Mouse (Mus musculus): ENCODE measurements around the gene Ngly1.
"Not testable (repeated sequence)": the region's sequence is repeated elsewhere in the genome, so short reads cannot be mapped to it uniquely, and the experiment has no call there.

Gene Ngly1

GRCm38 (mm10) chr14:16256209-16256608 is 7.1 kb downstream of the Ngly1 start:
- in situ Hi-C loops (cut with MboI), result no loop called here

GRCm38 (mm10) chr14:16260541-16260940 is 11.5 kb downstream of the Ngly1 start:
- in situ Hi-C loops (cut with MboI), result no loop called here

- in situ Hi-C loops (cut with MboI), result no loop called here
These were observed 12.8 kb downstream of the Ngly1 start for GRCm38 (mm10) chr14:16261869-16262268.

- in situ Hi-C loops (cut with MboI), result no loop called here
These were observed 17.9 kb downstream of the Ngly1 start for GRCm38 (mm10) chr14:16267028-16267427.

- in situ Hi-C loops (cut with MboI), result no loop called here
These were observed 20.7 kb downstream of the Ngly1 start for GRCm38 (mm10) chr14:16269776-16270175.

GRCm38 (mm10) chr14:16273677-16274076 is 24.6 kb downstream of the Ngly1 start:
- in situ Hi-C loops (cut with MboI), result no loop called here

- in situ Hi-C loops (cut with MboI), result no loop called here
These were observed 30.1 kb downstream of the Ngly1 start for GRCm38 (mm10) chr14:16279196-16279595.

- in situ Hi-C loops (cut with MboI), result no loop called here
These were observed 34.9 kb downstream of the Ngly1 start for GRCm38 (mm10) chr14:16283966-16284365.

GRCm38 (mm10) chr14:16292371-16292770 is 43.3 kb downstream of the Ngly1 start:
- in situ Hi-C loops (cut with MboI), result no loop called here

GRCm38 (mm10) chr14:16293015-16293414 is 43.9 kb downstream of the Ngly1 start:
- in situ Hi-C loops (cut with MboI), result no loop called here

- in situ Hi-C loops (cut with MboI), result no loop called here
These were observed 44.8 kb downstream of the Ngly1 start for GRCm38 (mm10) chr14:16293921-16294320.

- in situ Hi-C loops (cut with MboI), result no loop called here
These were observed 47.9 kb downstream of the Ngly1 start for GRCm38 (mm10) chr14:16296816-16297468.

GRCm38 (mm10) chr14:16301735-16302134 is 52.7 kb downstream of the Ngly1 start:
- in situ Hi-C loops (cut with MboI), result no loop called here

- in situ Hi-C loops (cut with MboI), result no loop called here
These were observed 53.6 kb downstream of the Ngly1 start for GRCm38 (mm10) chr14:16302688-16303087.

GRCm38 (mm10) chr14:16310791-16311190 is 61.7 kb downstream of the Ngly1 start:
- in situ Hi-C loops (cut with MboI), result no loop called here

GRCm38 (mm10) chr14:16312599-16312998 is 63.5 kb downstream of the Ngly1 start:
- in situ Hi-C loops (cut with MboI), result no loop called here

- in situ Hi-C loops (cut with MboI), result not testable (repeated sequence)
These were observed 64.0 kb downstream of the Ngly1 start for GRCm38 (mm10) chr14:16313073-16313472.

GRCm38 (mm10) chr14:16313936-16314521 is 64.9 kb downstream of the Ngly1 start:
- in situ Hi-C loops (cut with MboI), result no loop called here

GRCm38 (mm10) chr14:16314842-16315241 is 65.8 kb downstream of the Ngly1 start:
- in situ Hi-C loops (cut with MboI), result no loop called here

- in situ Hi-C loops (cut with MboI), result no loop called here
These were observed 67.6 kb downstream of the Ngly1 start for GRCm38 (mm10) chr14:16316715-16317114.

- in situ Hi-C loops (cut with MboI), result no loop called here
These were observed 70.7 kb downstream of the Ngly1 start for GRCm38 (mm10) chr14:16319818-16320217.

GRCm38 (mm10) chr14:16324394-16324793 is 75.3 kb downstream of the Ngly1 start:
- in situ Hi-C loops (cut with MboI), result no loop called here

- in situ Hi-C loops (cut with MboI), result no loop called here
These were observed 76.1 kb downstream of the Ngly1 start for GRCm38 (mm10) chr14:16325208-16325607.

- in situ Hi-C loops (cut with MboI), result no loop called here
These were observed 79.5 kb downstream of the Ngly1 start for GRCm38 (mm10) chr14:16328531-16328930.

Data from mature B cell (primary cell).